Mouse (Mus musculus): ENCODE results near the gene Irf7.

DNA sequence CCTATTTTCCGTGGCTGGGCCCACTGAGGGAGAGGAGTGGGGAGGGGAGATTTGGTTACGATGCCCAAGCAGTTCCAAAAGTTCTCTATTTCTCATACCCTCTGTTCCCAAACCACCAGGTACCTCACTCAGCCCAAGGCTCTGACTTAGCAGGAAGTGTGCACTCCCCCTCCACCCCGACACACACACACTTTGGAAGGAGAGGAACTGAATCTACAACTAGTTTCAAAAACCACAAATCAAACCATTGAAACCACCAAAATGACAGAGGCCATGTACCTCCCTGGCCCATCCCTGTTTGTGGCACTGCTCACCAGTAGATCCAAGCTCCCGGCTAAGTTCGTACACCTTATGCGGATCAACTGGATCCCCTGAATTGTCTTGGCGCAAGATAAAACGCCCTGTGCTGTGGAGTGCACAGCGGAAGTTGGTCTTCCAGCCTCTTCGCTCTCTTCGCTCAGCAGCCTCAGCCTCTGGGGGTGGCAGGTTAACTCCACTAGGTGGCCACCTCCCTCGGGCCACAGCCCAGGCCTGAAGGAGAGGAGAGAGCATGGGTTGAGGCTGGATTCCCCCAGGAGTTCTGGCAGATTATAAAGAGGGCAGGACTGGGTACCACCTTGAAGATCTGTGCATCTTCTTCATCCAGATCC, 1.4 kb downstream of the Irf7 start:
- TF ChIP-seq EP300 (IDR thresholded peaks at IDR 0.05; ENCODE audit: low read depth), result no peak
- TF ChIP-seq CTCF (IDR thresholded peaks at IDR 0.05; ENCODE audit: low read depth), result peak; percentile 85

Data from liver, embryonic 14.5 days (tissue).